Mouse (Mus musculus) kidney, adult 9 months (tissue): Measurements from ENCODE around the gene Akap2.

Source experiments
- DNase-seq: peaks from one replicate; pipeline ENCODE4 v3.0.0; 2022

Akap2 gene

DNA sequence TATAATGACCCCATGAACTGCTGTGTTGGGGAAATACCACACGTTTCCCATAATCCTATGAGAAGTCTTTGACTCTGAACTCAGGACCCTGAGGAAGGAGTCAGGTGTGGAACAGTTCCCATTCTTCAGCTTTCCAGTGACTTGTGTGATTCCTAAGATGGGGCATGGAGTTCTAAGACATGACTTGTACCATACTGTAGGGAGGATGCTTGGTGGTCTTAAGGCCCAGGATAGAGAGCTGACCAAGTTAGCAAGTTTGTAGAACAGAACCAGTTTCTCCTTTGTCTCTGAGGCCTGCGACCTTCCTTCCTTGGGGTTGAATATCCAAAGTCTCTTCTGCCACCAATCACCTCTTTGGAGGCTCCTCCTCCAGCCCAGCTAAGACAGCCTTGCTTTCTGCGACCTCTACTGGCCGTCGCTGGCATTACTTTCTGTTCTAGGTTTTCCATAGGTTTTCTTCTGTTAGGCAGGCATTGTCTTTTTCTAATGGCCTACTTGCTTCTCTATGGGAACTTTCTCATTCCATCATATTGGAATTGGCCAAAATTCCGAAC, 162.4 kb downstream of the Akap2 start:
- peak; percentile 86 for DNase-seq

GRCm38 (mm10) chr4:57883520-57884421, 166.3 kb downstream of the Akap2 start:
- peak; percentile 62 for DNase-seq

DNA sequence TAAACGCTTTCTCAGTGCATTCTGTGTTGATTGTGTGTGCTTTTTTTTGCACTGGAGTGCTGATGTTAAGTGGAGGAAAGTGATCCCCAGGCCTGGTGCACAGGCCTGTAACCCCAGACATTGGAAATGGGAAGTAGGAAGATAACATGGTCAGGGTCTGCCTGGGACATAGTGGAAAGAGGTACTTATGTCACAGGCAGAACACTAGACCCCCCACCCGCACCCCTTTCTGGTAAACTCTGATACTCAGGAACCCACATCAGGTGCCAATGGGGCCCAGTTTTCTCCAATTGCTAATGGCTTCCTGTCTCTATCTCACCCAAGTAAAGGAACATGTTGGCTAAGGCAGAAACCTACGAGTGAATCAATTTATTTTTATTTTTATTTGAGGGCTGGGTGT, 167.1 kb downstream of the Akap2 start:
- no peak for DNase-seq

GRCm38 (mm10) chr4:57885186-57885585, 167.7 kb downstream of the Akap2 start:
- DNase-seq, result no peak

GRCm38 (mm10) chr4:57886066-57886887, 168.8 kb downstream of the Akap2 start:
- peak; percentile 72 for DNase-seq

DNA sequence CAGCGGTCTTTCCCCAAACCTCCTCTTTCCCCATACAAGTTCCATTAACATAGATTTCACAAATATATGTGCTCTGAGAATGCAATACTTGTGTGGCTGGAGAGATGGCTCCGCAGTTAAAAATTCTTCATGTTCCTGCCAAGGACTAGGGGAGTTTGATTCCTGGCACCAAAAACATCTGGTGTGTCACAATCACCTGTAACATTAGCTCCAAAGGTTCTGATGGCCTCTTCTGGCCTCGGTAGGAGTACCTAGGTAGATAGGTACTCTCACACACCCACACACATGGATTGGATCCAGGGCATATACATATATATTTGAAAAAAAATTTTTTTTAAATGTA, 169.4 kb downstream of the Akap2 start:
- no peak for DNase-seq

GRCm38 (mm10) chr4:57888246-57888645, 170.8 kb downstream of the Akap2 start:
- no peak for DNase-seq

GRCm38 (mm10) chr4:57888978-57889377, 171.5 kb downstream of the Akap2 start:
- DNase-seq, result peak; percentile 58

- no peak for DNase-seq
Observed at GRCm38 (mm10) chr4:57889773-57890172, 172.3 kb downstream of the Akap2 start.

DNA sequence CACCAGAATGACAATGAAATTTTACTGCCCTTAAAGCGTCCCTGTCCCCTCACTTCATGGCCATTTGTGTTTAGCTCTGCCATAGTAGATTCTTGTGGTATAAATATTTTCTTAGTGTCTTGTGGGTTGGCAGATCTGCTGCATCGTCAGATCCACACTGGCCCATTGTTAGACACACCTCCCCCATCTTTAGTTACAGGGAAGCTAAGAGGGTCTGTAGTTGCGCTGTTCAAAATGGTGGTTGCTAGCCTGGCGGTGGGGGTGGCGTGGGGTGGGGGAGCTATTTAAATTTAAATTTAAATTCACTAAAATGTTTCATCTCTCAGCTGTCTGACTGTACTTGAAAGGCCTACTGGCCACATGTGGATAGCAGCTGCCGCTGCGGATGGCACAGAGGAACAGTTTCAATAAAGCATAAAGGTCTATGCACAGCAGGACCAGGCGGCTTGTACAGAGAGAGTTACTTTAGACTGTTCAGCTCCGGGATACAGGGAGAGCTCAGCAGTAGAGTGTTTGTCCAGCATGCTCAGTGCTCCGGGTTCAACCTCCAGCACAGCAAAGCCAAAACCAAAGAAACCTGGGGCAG, 174.6 kb downstream of the Akap2 start:
- DNase-seq, result no peak

- DNase-seq, result no peak
Observed at GRCm38 (mm10) chr4:57895140-57895539, 177.7 kb downstream of the Akap2 start.

GRCm38 (mm10) chr4:57895902-57896301, 178.4 kb downstream of the Akap2 start:
- DNase-seq, result no peak

- no peak for DNase-seq
Observed at GRCm38 (mm10) chr4:57896631-57897030, 179.2 kb downstream of the Akap2 start.

DNA sequence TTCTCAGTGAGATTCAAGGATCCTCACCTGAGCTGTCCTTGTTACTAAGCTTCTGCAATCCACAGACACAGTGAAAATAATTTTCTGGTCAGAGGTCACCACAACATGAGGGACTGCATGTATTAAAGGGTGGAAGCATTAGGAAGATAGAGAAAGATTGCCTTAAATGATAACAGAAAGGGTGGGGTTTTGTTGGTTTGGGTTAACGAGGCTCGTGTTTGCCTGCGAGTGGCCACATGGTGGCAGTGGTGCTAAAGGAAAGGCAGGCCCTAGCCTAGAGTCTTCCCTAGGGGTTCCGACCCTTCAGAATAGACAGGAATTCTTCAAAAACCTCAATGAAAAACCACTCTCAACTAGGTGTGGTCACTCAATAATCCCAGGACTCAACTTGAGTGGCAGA, 183.8 kb downstream of the Akap2 start:
- DNase-seq, result peak; percentile 54

- DNase-seq, result no peak
Observed at GRCm38 (mm10) chr4:57902619-57903018, 185.2 kb downstream of the Akap2 start.

- DNase-seq, result peak; percentile 62
Observed at GRCm38 (mm10) chr4:57904211-57904610, 186.8 kb downstream of the Akap2 start.

DNA sequence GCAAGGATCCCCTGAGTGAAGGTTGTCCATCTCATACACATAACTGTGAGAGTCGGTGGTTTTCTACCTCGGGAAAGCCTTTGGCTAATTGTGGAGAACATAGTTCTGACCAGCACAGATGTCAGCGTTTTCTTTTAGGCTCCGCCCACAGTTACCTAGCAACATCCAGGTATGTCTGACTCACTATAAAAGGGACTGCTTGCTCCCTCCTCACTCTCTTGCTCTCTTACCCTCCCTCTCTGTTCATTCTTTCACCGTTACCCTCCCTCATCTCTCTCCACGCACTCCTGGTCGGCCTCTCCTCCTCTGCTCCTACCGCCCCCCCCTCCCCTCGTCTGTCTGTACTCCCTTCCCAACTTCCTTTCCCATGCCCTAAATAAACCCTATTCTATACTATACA, 187.2 kb downstream of the Akap2 start:
- DNase-seq, result peak; percentile 70

DNA sequence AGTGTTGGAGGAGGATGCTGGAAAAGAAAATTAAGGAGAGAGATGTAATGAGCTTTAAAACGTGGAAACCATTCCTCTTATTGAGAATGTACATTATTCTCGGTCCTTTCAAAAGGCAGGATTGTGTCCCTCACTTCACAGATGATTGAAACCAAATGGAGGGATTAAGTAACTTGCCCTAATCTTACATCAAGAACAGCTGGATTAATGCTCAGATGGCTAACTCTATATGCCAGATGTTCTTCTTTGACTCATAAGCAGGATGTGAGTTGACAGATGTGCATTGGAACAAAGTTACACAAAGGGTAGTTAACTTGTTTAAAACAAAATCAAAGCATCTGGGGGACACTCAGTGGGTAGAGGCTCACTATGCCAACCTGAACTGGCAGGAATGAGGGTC, 189.3 kb downstream of the Akap2 start:
- no peak for DNase-seq

DNA sequence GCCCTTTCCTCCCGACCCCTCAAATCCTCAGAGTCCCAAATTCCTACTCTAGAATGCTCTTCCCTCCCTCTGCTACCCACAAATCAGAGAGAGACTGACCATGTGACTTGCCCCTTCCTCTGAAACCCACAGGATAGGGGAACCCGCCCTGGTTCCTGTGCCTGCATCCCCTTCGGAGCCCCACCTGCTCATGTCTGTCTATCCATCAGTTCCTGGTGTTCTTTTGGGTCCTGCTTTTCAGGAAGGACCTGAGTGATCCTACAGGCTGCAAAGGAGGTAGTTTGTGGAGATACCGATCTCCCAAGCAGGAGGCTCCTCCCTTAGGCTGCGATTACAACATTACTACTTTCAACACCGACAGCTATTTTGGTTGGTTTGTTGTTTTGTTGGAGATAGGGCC, 191.4 kb downstream of the Akap2 start:
- no peak for DNase-seq

DNA sequence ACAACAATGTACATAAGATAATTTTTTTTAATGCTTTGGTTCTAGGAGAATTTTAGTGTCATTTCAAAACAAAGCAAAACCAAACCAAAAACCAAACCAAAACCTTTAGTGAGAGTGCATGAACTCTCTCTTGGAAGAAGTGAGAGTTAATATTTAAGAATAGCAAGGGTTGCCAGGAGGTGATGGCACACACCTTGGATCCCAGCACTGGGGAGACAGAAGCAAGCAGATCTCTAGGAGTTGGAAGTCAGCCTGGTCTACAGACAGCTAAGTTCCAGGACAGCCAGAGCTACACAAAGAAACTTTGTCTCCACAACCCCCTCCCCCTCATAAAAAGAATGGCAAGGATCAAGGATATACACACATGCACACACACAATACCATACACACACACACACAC, 195.6 kb downstream of the Akap2 start:
- peak; percentile 79 for DNase-seq

DNA sequence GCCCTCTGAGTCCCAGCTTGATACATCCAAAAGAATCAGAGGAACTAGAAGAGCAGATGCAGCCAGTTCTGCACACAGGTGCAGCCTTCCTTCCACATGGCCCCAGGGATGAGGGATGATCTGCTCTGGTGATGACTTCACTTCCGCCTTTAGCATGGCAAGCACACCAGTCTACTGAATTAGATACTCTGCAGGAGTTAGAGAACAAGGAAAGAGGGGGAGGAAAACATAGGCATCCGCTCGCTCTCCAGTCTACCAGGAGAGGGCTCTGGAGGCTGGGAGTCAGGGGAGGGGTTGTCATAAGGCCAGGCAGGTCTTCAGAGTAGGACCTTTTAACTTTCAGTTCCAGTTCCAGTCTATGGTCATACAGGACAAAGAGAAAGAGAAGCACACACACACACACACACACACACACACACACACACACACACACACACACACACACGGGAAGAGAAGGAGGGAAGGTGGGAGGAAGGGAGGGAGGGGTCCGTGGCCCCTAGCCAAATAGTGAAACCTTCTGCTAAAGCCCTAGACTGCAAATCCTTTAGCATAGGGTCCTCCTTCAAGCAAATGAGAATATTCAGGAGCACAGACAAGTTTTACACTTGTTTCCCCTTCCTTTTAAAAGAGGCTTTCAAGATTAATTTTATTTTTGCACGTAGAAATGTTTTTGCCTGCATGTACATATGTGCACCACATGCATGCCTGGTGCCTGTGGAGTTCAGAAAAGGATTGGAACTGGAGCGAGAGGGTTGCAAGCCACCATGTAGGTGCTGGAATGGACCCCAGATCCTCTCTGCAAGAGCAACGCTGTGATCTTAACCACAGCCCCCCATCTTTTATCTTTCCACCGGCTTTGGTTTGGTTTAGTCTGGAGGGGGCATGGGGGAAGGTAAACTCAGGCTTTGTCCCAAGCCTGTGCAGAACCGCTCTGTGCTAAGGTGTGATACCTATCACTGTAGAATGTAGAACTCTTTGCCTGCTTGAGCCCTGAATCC, 197.0 kb downstream of the Akap2 start:
- no peak for DNase-seq
